Mouse (Mus musculus): ENCODE results near the gene Chmp1a.
"Not testable (repeated sequence)": the region's sequence is repeated elsewhere in the genome, so short reads cannot be mapped to it uniquely, and the experiment has no call there.

DNA sequence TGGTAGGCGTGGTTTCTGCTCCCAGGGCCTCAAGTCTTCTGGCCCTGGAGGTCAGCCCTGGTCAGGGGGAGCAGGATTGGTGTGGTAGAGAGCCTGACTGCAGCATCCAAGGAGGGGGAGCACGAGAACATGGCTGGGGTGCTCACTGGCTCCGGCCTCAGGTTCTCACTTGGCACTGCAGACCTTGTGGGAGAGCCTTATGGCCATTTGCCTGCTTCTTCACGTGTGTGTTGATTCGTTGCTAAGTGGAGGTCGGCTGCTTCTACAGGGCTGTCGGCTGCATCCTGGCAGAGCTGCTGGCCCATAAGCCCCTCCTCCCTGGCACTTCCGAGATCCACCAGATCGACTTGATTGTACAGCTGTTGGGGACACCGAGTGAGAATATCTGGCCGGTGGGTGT lies 17.8 kb upstream of the Chmp1a start:
- TF ChIP-seq CTCF (IDR thresholded peaks at IDR 0.05); POLR2A (IDR thresholded peaks at IDR 0.05; ENCODE audit: insufficient read depth, low read depth, low read length): not testable (repeated sequence)
